Mouse (Mus musculus) neural tube, embryonic 15.5 days (tissue): ENCODE measurements around the gene Mphosph9. TPM values are rescaled to one million over a fixed set of nuclear protein-coding genes. Genes with fewer than 3 reads are reported as not detected.
"Not testable (repeated sequence)": the region's sequence is repeated elsewhere in the genome, so short reads cannot be mapped to it uniquely, and the experiment has no call there.

ENCODE experiments used
- ATAC-seq: fragments of 200-750 bp; cut with Nextera tagmentation; 2 replicates; pipeline ENCODE4 v1.8.0; 2017; ENCODE audit warnings: mild to moderate bottlenecking, moderate TSS enrichment, moderate library complexity; ENCODE audit not compliant: low FRiP score
- H3K27ac ChIP-seq: fragments of 300-500 bp; sonication (generic); replicated peaks from 2 replicates; pipeline ENCODE4 v1.5.1; 2015; ENCODE audit warnings: mild to moderate bottlenecking, inconsistent platforms
- H3K27me3 ChIP-seq: fragments of 300-500 bp; sonication (generic); replicated peaks from 2 replicates; pipeline ENCODE4 v1.6.1; 2015; ENCODE audit warnings: inconsistent platforms
- H3K36me3 ChIP-seq: fragments of 300-500 bp; sonication (generic); 2 replicates; pipeline ENCODE4 v1.6.1; 2015; ENCODE audit warnings: inconsistent platforms
- H3K4me1 ChIP-seq: fragments of 300-500 bp; sonication (generic); 2 replicates; pipeline ENCODE4 v1.6.1; 2015; ENCODE audit warnings: inconsistent platforms
- H3K4me2 ChIP-seq: fragments of 300-500 bp; sonication (generic); 2 replicates; pipeline ENCODE4 v1.6.1; 2015; ENCODE audit warnings: inconsistent platforms, mild to moderate bottlenecking, moderate library complexity
- H3K4me3 ChIP-seq: fragments of 300-500 bp; sonication (generic); replicated peaks from 2 replicates; pipeline ENCODE4 v1.5.1; 2015; ENCODE audit warnings: mild to moderate bottlenecking, inconsistent platforms
- H3K9ac ChIP-seq: fragments of 300-500 bp; sonication (generic); replicated peaks from 2 replicates; pipeline ENCODE4 v1.6.1; 2015; ENCODE audit warnings: mild to moderate bottlenecking, inconsistent platforms
- H3K9me3 ChIP-seq: fragments of 300-500 bp; sonication (generic); replicated peaks from 2 replicates; pipeline ENCODE4 v1.6.1; 2016; ENCODE audit warnings: inconsistent platforms
- WGBS: fragments of 180-500 bp; shearing (Covaris S2); methylation state at CpG from one replicate; pipeline ENCODE4 v1.1.7; 2015; ENCODE audit warnings: mixed read lengths; 5-methylcytosine and 5-hydroxymethylcytosine counted together
- polyA plus RNA-seq: library from polyadenylated mRNA; unstranded; fragments of >200 nt; fragmentation: Nextera tagmentation; extraction: Ambion mirVana; gene quantifications from 2 replicates; pipeline ENCODE4 v1.2.1, GENCODE M21; 2015

Gene Mphosph9
- 10.7 and 12.6 TPM in 2 replicates for polyA plus RNA-seq

- no peaks in the 10 kb centered on the region for H3K27me3 ChIP-seq
- peaks cover 29% of the 10 kb centered on the region for H3K4me1 ChIP-seq
- H3K4me3 ChIP-seq = peak within 1 kb of the TSS; percentile 76
- H3K36me3 ChIP-seq = peaks cover 4% of the 10 kb centered on the region
- H3K27ac ChIP-seq = peak within 1 kb of the TSS; percentile 99
- H3K9ac ChIP-seq = peak within 1 kb of the TSS; percentile 81
- under 1% methylated on average over 71 of the region's 72 CpGs for WGBS
- H3K4me2 ChIP-seq = peak within 1 kb of the TSS; percentile 93
- ATAC-seq = peak; percentile 99
- H3K9me3 ChIP-seq = no peaks in the 10 kb centered on the region
Observed at GRCm38 (mm10) chr5:124327510-124328364, at the start of gene Mphosph9, which contains the start of gene 2810006K23Rik. Gene Mphosph9 (minus strand): TSS chr5:124327972. Gene 2810006K23Rik (plus strand): TSS chr5:124328089.

- no peak for ATAC-seq
- Histone ChIP-seq H3K9me3 (no peaks in the 10 kb centered on the region), H3K27me3 (no peaks in the 10 kb centered on the region), H3K36me3 (peaks cover 82% of the 10 kb centered on the region), H3K27ac (no peak overlapping the region), H3K4me1 (no peaks in the 10 kb centered on the region), H3K4me2 (no peak overlapping the region), H3K4me3 (no peak overlapping the region), H3K9ac (no peak overlapping the region)
- 92% methylated on average over 4 of the region's 4 CpGs for WGBS
Observed at GRCm38 (mm10) chr5:124377149-124377548, 49.4 kb upstream of the Mphosph9 start.

DNA sequence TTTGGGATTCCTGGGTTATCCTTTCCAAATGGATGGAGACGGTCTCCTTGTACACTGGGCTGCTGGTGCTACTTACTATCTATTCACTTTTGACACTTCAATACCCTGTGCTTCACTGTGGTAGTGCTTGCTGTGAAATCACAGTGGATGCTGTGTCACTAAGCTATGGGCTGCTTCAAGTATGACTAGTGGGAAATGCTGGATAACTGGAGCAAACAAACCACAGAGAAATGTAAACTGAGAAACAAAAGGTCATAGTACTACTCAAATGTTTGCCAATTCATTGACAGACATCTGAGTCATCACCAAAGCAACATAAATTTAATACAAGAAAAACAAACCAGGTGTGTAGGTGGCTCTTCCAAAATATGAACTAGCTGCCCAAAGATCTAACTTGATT is 48.6 kb upstream of the Mphosph9 start:
- H3K36me3 ChIP-seq = peaks cover 82% of the 10 kb centered on the region
- WGBS = 95% methylated on average over 1 of the region's 1 CpGs

GRCm38 (mm10) chr5:124374298-124374697 is 46.5 kb upstream of the Mphosph9 start:
- no peak overlapping the region for H3K27ac ChIP-seq
- no peaks in the 10 kb centered on the region for H3K27me3 ChIP-seq
- no peak overlapping the region for H3K9ac ChIP-seq
- H3K36me3 ChIP-seq = peaks cover 77% of the 10 kb centered on the region
- no peaks in the 10 kb centered on the region for H3K9me3 ChIP-seq
- no peaks in the 10 kb centered on the region for H3K4me1 ChIP-seq
- WGBS = 96% methylated on average over 7 of the region's 7 CpGs
- no peak for ATAC-seq
- H3K4me2 ChIP-seq = no peak overlapping the region
- H3K4me3 ChIP-seq = no peak overlapping the region

More for the DNA sequence above, 48.6 kb upstream of the Mphosph9 start:
- Histone ChIP-seq H3K4me3 (no peak overlapping the region), H3K27me3 (no peaks in the 10 kb centered on the region), H3K9ac (no peak overlapping the region), H3K4me1 (no peaks in the 10 kb centered on the region), H3K4me2 (no peak overlapping the region), H3K27ac (no peak overlapping the region), H3K9me3 (no peaks in the 10 kb centered on the region)
- no peak for ATAC-seq

GRCm38 (mm10) chr5:124366721-124367120 is 38.9 kb upstream of the Mphosph9 start:
- Histone ChIP-seq H3K36me3 (peaks cover 24% of the 10 kb centered on the region), H3K27ac (no peak overlapping the region), H3K4me1 (no peaks in the 10 kb centered on the region), H3K4me3 (no peak overlapping the region), H3K9ac (no peak overlapping the region), H3K27me3 (no peaks in the 10 kb centered on the region), H3K9me3 (no peaks in the 10 kb centered on the region), H3K4me2 (no peak overlapping the region)
- WGBS = 85% methylated on average over 3 of the region's 3 CpGs
- ATAC-seq = no peak

DNA sequence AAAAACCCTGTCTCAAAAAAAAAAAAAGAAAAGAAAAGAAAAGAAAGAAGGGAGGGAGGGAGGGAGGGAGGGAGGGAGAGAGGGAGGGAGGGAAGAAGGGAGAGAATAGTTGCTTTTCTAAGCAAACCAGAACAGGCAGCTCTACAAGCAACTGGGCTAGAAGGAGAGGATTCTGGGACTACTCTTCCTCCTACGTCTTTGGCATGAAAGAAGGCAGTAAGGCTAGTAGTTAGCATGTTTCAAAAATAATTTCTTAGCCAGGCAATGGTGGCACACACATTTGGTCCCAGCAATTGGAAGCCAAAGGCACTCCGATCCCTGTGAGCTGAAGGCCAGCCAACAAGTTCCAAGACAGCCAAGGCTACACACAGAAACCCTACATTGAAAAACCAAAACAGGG is 38.0 kb upstream of the Mphosph9 start:
- Histone ChIP-seq H3K9ac (no peak overlapping the region), H3K9me3 (no peaks in the 10 kb centered on the region), H3K4me2 (no peak overlapping the region), H3K27ac (no peak overlapping the region), H3K36me3 (peaks cover 16% of the 10 kb centered on the region), H3K4me1 (no peaks in the 10 kb centered on the region), H3K27me3 (no peaks in the 10 kb centered on the region), H3K4me3 (no peak overlapping the region)
- no peak for ATAC-seq
- 97% methylated on average over 2 of the region's 2 CpGs for WGBS

DNA sequence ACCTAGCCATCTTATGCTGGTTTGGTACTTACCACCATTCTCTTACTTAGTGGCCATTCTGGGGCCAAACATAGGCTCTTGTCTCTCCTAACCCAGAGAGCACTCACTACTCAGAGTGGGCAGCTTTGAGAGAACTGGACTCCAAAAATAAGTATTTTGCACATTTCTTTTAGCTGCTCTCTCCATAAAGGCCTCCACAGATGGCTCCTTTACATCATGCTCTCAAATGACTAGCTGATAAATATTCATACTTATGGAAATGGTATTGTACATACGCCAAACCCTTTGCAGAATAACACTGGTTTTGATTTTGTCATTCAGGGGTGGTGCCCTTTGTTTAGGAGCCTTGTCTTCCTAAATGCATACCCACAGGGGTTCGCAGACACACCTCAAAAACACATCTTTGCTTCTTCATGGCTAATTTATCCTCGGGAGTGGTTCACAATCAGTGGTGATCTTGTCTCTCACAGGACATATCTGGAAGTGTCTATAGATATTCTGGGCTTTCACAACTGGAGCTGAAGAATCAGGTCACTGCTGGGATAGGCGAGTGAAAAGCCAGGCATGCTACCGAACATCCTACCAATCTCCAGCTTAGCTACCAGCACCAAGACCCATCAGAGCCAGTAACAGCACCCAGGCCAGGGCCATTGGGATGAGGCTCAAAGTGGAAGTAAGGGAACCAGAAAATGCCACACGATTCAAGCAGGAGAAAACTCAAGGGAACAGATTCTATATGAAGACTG is 36.6 kb upstream of the Mphosph9 start:
- H3K36me3 ChIP-seq = peaks cover 7% of the 10 kb centered on the region
- no peak overlapping the region for H3K4me3 ChIP-seq
- ATAC-seq = no peak
- no peak overlapping the region for H3K4me2 ChIP-seq
- H3K27me3 ChIP-seq = no peaks in the 10 kb centered on the region
- no peak overlapping the region for H3K27ac ChIP-seq
- 88% methylated on average over 6 of the region's 6 CpGs for WGBS
- no peaks in the 10 kb centered on the region for H3K9me3 ChIP-seq
- H3K4me1 ChIP-seq = no peaks in the 10 kb centered on the region
- H3K9ac ChIP-seq = no peak overlapping the region

DNA sequence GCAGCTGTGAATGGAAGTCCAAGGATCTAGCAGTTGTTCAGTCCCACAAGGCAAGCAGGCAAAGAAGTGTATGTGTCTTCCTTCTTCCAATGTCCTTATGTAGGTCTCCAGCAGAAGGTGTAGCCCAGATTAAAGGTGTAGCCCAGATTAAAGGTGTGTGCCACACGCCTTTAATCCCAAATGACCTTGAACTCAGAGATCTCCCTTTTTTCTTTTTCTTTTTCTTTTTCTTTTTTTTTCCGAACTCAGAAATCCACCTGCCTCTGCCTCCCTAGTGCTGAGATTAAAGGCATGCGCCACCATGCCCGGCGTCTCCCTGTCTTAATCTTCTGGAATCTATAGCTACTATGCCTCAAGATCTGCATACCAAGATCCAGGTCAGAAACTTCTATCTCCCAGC is 35.2 kb upstream of the Mphosph9 start, which contains the start of gene Cdk2ap1:
Cdk2ap1 (minus strand) TSS at position 101 of the 400 bp plus-strand sequence.
- 94% methylated on average over 5 of the region's 5 CpGs for WGBS
- H3K4me3 ChIP-seq, H3K4me1 ChIP-seq, ATAC-seq, H3K4me2 ChIP-seq, H3K36me3 ChIP-seq, H3K27ac ChIP-seq, H3K9me3 ChIP-seq, H3K27me3 ChIP-seq, H3K9ac ChIP-seq: not testable (repeated sequence)

DNA sequence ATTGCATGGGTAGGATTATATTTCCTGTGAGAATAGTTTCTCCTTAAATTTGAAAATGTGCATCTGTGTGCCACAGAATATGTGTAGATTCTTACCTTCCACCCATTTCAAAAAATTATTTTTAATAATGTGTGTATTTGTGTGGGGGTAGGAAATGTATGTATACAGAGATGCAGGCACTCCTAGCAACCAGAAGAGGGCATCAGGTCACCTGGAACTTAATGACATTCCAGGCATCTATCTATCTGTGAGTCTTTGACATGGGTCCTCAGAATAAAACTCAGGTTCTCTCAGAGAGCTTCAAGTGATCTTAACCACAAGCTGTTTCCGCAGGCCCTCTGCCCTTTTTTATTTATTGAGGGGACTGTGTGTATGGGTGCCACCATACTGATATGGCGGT is 31.9 kb upstream of the Mphosph9 start:
- no peak for ATAC-seq
- Histone ChIP-seq H3K4me1 (peaks cover 7% of the 10 kb centered on the region), H3K9me3 (no peaks in the 10 kb centered on the region), H3K4me3 (no peak overlapping the region), H3K36me3 (no peaks in the 10 kb centered on the region), H3K9ac (no peak overlapping the region), H3K4me2 (no peak overlapping the region), H3K27me3 (no peaks in the 10 kb centered on the region), H3K27ac (no peak overlapping the region)
- 82% methylated on average over 2 of the region's 2 CpGs for WGBS

- Histone ChIP-seq H3K27me3 (no peaks in the 10 kb centered on the region), H3K4me1 (peaks cover 25% of the 10 kb centered on the region), H3K9ac (no peak overlapping the region), H3K27ac (no peak overlapping the region), H3K36me3 (no peaks in the 10 kb centered on the region), H3K9me3 (no peaks in the 10 kb centered on the region), H3K4me2 (no peak overlapping the region), H3K4me3 (no peak overlapping the region)
- no peak for ATAC-seq
- 50% methylated on average over 3 of the region's 3 CpGs for WGBS
Observed at GRCm38 (mm10) chr5:124356695-124357094, 28.9 kb upstream of the Mphosph9 start.

DNA sequence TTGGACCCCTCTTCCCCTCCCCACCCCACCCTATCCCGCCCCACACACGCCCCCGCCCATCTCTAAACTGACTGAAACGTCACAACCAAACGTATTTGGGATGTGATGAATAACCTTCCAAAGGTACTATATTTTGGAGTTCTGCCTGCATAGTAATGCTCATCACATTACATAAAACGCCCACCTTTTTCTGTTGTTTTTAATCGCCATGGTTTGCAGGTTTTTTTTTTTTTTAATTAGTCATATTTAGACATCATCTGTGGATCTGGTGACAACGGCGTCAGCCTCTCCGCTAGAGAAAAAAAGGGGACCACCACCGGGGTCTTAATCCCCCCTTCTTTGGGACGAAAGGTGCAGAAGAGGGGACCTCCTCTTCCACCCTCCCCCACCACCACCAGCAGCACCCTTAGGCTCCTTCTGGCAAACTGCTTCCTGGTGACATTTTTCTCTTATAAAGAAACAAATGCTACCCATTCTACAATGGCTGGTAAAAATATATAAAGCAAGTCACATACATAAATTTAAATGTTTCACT is 27.7 kb upstream of the Mphosph9 start:
- peak overlapping the region; percentile 84 for H3K4me2 ChIP-seq
- peaks cover 37% of the 10 kb centered on the region for H3K4me1 ChIP-seq
- WGBS = 2% methylated on average over 12 of the region's 12 CpGs
- no peak overlapping the region; the same call in 1 of the 2 replicates for H3K27ac ChIP-seq
- H3K36me3 ChIP-seq = no peaks in the 10 kb centered on the region
- H3K9ac ChIP-seq = peak overlapping the region; percentile 86; the same call in 1 of the 2 replicates
- ATAC-seq = no peak
- no peaks in the 10 kb centered on the region for H3K9me3 ChIP-seq
- H3K27me3 ChIP-seq = no peaks in the 10 kb centered on the region
- H3K4me3 ChIP-seq = peak overlapping the region; percentile 83
